Mouse (Mus musculus) myocyte (in vitro differentiated cells): ENCODE results near the gene Crtac1. TPM values are rescaled to one million over a fixed set of nuclear protein-coding genes. Genes with fewer than 3 reads are reported as not detected.

Experiments
- H3K27me3 ChIP-seq: one replicate; pipeline ENCODE4 v1.6.1; 2011; ENCODE audit not compliant: control insufficient read depth, insufficient read depth, insufficient read length
- H3K36me3 ChIP-seq: one replicate; pipeline ENCODE4 v1.6.1; 2011; ENCODE audit not compliant: control insufficient read depth, insufficient read depth
- H3K4me2 ChIP-seq: one replicate; pipeline ENCODE4 v1.6.1; 2011; ENCODE audit warnings: low read depth, control low read depth
- H3K4me3 ChIP-seq: one replicate; pipeline ENCODE4 v1.5.1; 2011; ENCODE audit warnings: mild to moderate bottlenecking, control low read depth, moderate library complexity
- H3K79me2 ChIP-seq: one replicate; pipeline ENCODE4 v1.6.1; 2011; ENCODE audit not compliant: control insufficient read depth, insufficient read depth
- H3ac ChIP-seq: one replicate; pipeline ENCODE4 v1.6.1; 2011; ENCODE audit not compliant: control insufficient read depth, insufficient read length
- CEBPB ChIP-seq: IDR thresholded peaks from 2 replicates; pipeline ENCODE4 v1.6.1; 2011; ENCODE audit warnings: mild to moderate bottlenecking, moderate library complexity; ENCODE audit not compliant: poor library complexity, insufficient read depth, severe bottlenecking
- E2F4 ChIP-seq: IDR thresholded peaks from one replicate; pipeline ENCODE4 v1.6.1; 2011; ENCODE audit warnings: mild to moderate bottlenecking, control low read depth, moderate library complexity; ENCODE audit not compliant: insufficient read depth
- MAX ChIP-seq: IDR thresholded peaks from one replicate; pipeline ENCODE4 v1.6.1; 2011; ENCODE audit warnings: low read depth, mild to moderate bottlenecking, control low read depth
- MYOD1 ChIP-seq, 3 experiments: IDR thresholded peaks; one replicate each; pipeline ENCODE4 v1.6.1; 2011; ENCODE audit warnings: control low read depth in 2 of 3, low read depth in 2 of 3, mild to moderate bottlenecking in 2 of 3, moderate library complexity in 1 of 3; ENCODE audit not compliant: insufficient read length in 2 of 3, control insufficient read depth in 1 of 3
- MYOG ChIP-seq, 3 experiments: IDR thresholded peaks; one replicate each; pipeline ENCODE4 v1.6.1; 2011; ENCODE audit warnings: control low read depth in 2 of 3, low read depth in 2 of 3, mild to moderate bottlenecking in 2 of 3; ENCODE audit not compliant: insufficient read length in 2 of 3, control insufficient read depth in 1 of 3, insufficient read depth in 1 of 3
- POLR2A ChIP-seq: IDR thresholded peaks from one replicate; pipeline ENCODE4 v1.6.1; 2011; ENCODE audit warnings: low read depth, mild to moderate bottlenecking, control low read depth, moderate library complexity; ENCODE audit not compliant: insufficient read length
- POLR2AphosphoS2 ChIP-seq: IDR thresholded peaks from one replicate; pipeline ENCODE4 v1.6.1; 2011; ENCODE audit warnings: low read depth, control low read depth; ENCODE audit not compliant: insufficient read length
- REST ChIP-seq: IDR thresholded peaks from one replicate; pipeline ENCODE4 v1.6.1; 2011; ENCODE audit warnings: mild to moderate bottlenecking, control low read depth, moderate library complexity; ENCODE audit not compliant: insufficient read depth, insufficient read length
- SRF ChIP-seq: IDR thresholded peaks from one replicate; pipeline ENCODE4 v1.6.1; 2011; ENCODE audit warnings: low read depth; ENCODE audit not compliant: control insufficient read depth, insufficient read length
- TCF12 ChIP-seq: IDR thresholded peaks from one replicate; pipeline ENCODE4 v1.6.1; 2011; ENCODE audit warnings: mild to moderate bottlenecking, control low read depth; ENCODE audit not compliant: poor library complexity, insufficient read depth, severe bottlenecking
- TCF3 ChIP-seq: IDR thresholded peaks from one replicate; pipeline ENCODE4 v1.6.1; 2011; ENCODE audit warnings: low read depth, control low read depth; ENCODE audit not compliant: insufficient read length
- USF1 ChIP-seq: IDR thresholded peaks from one replicate; pipeline ENCODE4 v1.6.1; 2011; ENCODE audit warnings: low read depth, mild to moderate bottlenecking, control low read depth, moderate library complexity
- polyA plus RNA-seq: library from polyadenylated mRNA; unstranded; fragments of >200 nt; fragmentation: generic; extraction: Trizol; gene quantifications from one replicate; pipeline ENCODE4 v1.2.1, GENCODE M21; 2012; ENCODE audit warnings: missing spikeins

The Crtac1 gene
- not detected for polyA plus RNA-seq

- Histone ChIP-seq H3K36me3 (no peaks in the 10 kb centered on the region), H3K4me2 (no peak within 1 kb of the TSS), H3K4me3 (no peak within 1 kb of the TSS), H3K79me2 (no peaks in the 10 kb centered on the region), H3K27me3 (peaks cover 21% of the 10 kb centered on the region), H3ac (no peak within 1 kb of the TSS)
- TF ChIP-seq POLR2A: no peak
- TF ChIP-seq TCF12: no peak
- no peak for TF ChIP-seq SRF
- TF ChIP-seq TCF3: no peak
- TF ChIP-seq MYOD1 (IDR thresholded peaks at IDR 0.05; ENCODE audit: control insufficient read depth in 1 of 3, insufficient read length in 2 of 3, low read depth in 2 of 3): no peak
- TF ChIP-seq POLR2AphosphoS2: no peak
- TF ChIP-seq MYOG (IDR thresholded peaks at IDR 0.05; ENCODE audit: control insufficient read depth in 1 of 3, insufficient read depth in 1 of 3, insufficient read length in 2 of 3, low read depth in 2 of 3): no peak
- TF ChIP-seq E2F4: no peak
- no peak for TF ChIP-seq MAX
- no peak for TF ChIP-seq REST
- TF ChIP-seq CEBPB: no peak
- TF ChIP-seq USF1: no peak
Measured at GRCm38 (mm10) chr19:42431485-42432190, at the start of gene Crtac1. Gene Crtac1 (minus strand): TSS chr19:42431783.

GRCm38 (mm10) chr19:42478303-42478702 lies 46.7 kb upstream of the Crtac1 start:
- H3K36me3 ChIP-seq: no peaks in the 10 kb centered on the region
- TF ChIP-seq POLR2AphosphoS2: no peak
- TF ChIP-seq REST: no peak
- TF ChIP-seq E2F4: no peak
- no peaks in the 10 kb centered on the region for H3K27me3 ChIP-seq
- H3K4me2 ChIP-seq: no peak overlapping the region
- H3K4me3 ChIP-seq: no peak overlapping the region
- H3K79me2 ChIP-seq: no peaks in the 10 kb centered on the region
- no peak overlapping the region for H3ac ChIP-seq

- no peak for TF ChIP-seq POLR2AphosphoS2
- Histone ChIP-seq H3K4me2 (no peak overlapping the region), H3K27me3 (no peaks in the 10 kb centered on the region), H3K36me3 (no peaks in the 10 kb centered on the region), H3K79me2 (no peaks in the 10 kb centered on the region), H3K4me3 (no peak overlapping the region), H3ac (no peak overlapping the region)
Measured at GRCm38 (mm10) chr19:42477769-42478168, 46.2 kb upstream of the Crtac1 start.

GRCm38 (mm10) chr19:42472831-42473230 lies 41.2 kb upstream of the Crtac1 start:
- H3K4me2 ChIP-seq: no peak overlapping the region
- H3ac ChIP-seq: no peak overlapping the region
- no peaks in the 10 kb centered on the region for H3K36me3 ChIP-seq
- TF ChIP-seq REST (peak; percentile 90), MYOG (IDR thresholded peaks at IDR 0.05; ENCODE audit: control insufficient read depth in 1 of 3, insufficient read depth in 1 of 3, insufficient read length in 2 of 3, low read depth in 2 of 3) (no peak)
- no peaks in the 10 kb centered on the region for H3K79me2 ChIP-seq
- H3K4me3 ChIP-seq: no peak overlapping the region
- no peaks in the 10 kb centered on the region for H3K27me3 ChIP-seq

- Histone ChIP-seq H3ac (no peak overlapping the region), H3K4me3 (no peak overlapping the region), H3K4me2 (no peak overlapping the region), H3K27me3 (no peaks in the 10 kb centered on the region), H3K79me2 (no peaks in the 10 kb centered on the region), H3K36me3 (no peaks in the 10 kb centered on the region)
- TF ChIP-seq POLR2AphosphoS2: no peak
- TF ChIP-seq TCF3: no peak
- no peak for TF ChIP-seq TCF12
- TF ChIP-seq CEBPB: no peak
- TF ChIP-seq USF1: no peak
- TF ChIP-seq SRF: no peak
- no peak for TF ChIP-seq MYOG (IDR thresholded peaks at IDR 0.05; ENCODE audit: control insufficient read depth in 1 of 3, insufficient read depth in 1 of 3, insufficient read length in 2 of 3, low read depth in 2 of 3)
- TF ChIP-seq REST: no peak
- TF ChIP-seq POLR2A: no peak
- TF ChIP-seq E2F4: no peak
- TF ChIP-seq MAX: no peak
- no peak for TF ChIP-seq MYOD1 (IDR thresholded peaks at IDR 0.05; ENCODE audit: control insufficient read depth in 1 of 3, insufficient read length in 2 of 3, low read depth in 2 of 3)
Measured at GRCm38 (mm10) chr19:42471571-42471970, 40.0 kb upstream of the Crtac1 start.
